Comparison of ENCODE assay signal across 8 mouse cellular contexts in genomic region chr19:8662337-8662736, GRCm38 (mm10). TPM values are rescaled to one million over a fixed set of nuclear protein-coding genes. Genes with fewer than 3 reads are reported as not detected.
A peak's percentile ranks its signal among the peaks of the same experiment; 100 is the strongest.
DNase-seq lines count a peak whose midpoint lies in the region; ATAC-seq and TF ChIP-seq lines count a peak whose summit lies in the region.

No protein-coding gene starts in this region.

- peak overlapping the region; percentile 81 for H3K4me2 ChIP-seq in forebrain, embryonic 14.5 days (ENCODE audit: low read length)
- H3K4me2 ChIP-seq in hindbrain, embryonic 15.5 days = peak overlapping the region; percentile 96

- WGBS in bone marrow, adult 2 months = 4% methylated on average over 11 of the region's 11 CpGs
- WGBS in forebrain, embryonic 14.5 days = 2% methylated on average over 11 of the region's 11 CpGs
- WGBS in hindbrain, embryonic 15.5 days = 4% methylated on average over 11 of the region's 11 CpGs

- H3K4me3 ChIP-seq in G1E (ENCODE audit: low read depth, low read length) = no peak overlapping the region
- peak overlapping the region; percentile 59 for H3K4me3 ChIP-seq in bone marrow, adult 2 months (replicated peaks; ENCODE audit: control insufficient read depth, low read depth, low read length)
- peak overlapping the region; percentile 35 for H3K4me3 ChIP-seq in forebrain, embryonic 14.5 days (ENCODE audit: low read depth, low read length)
- H3K4me3 ChIP-seq in hindbrain, embryonic 15.5 days = peak overlapping the region; percentile 49

- peak overlapping the region; percentile 68 for H3K9ac ChIP-seq in forebrain, embryonic 14.5 days (ENCODE audit: low read length)
- H3K9ac ChIP-seq in hindbrain, embryonic 15.5 days = peak overlapping the region; percentile 61

- ATAC-seq in G1E (ENCODE audit: extremely low read depth, insufficient number of reproducible peaks, low FRiP score, poor library complexity, severe bottlenecking) = no peak
- peak; percentile 60 for ATAC-seq in forebrain, embryonic 14.5 days
- ATAC-seq in hindbrain, embryonic 15.5 days (ENCODE audit: low FRiP score, low read depth) = peak; percentile 61

- no peaks in the 10 kb centered on the region for H3K27me3 ChIP-seq in G1E (ENCODE audit: insufficient read depth, low read length)
- H3K27me3 ChIP-seq in forebrain, embryonic 14.5 days (replicated peaks; ENCODE audit: control insufficient read depth, insufficient read depth, low read length) = no peaks in the 10 kb centered on the region
- H3K27me3 ChIP-seq in hindbrain, embryonic 15.5 days = no peaks in the 10 kb centered on the region

- H3K27ac ChIP-seq in bone marrow, adult 2 months (ENCODE audit: control insufficient read depth, insufficient read depth, low read depth, low read length, poor library complexity) = no peak overlapping the region
- H3K27ac ChIP-seq in forebrain, embryonic 14.5 days (ENCODE audit: low read depth, low read length) = no peak overlapping the region
- H3K27ac ChIP-seq in hindbrain, embryonic 15.5 days (replicated peaks) = peak overlapping the region; percentile 44; the same call in 1 of the 2 replicates

- peak; percentile 39 for DNase-seq in G1E (ENCODE audit: low spot score)
- peak; percentile 76 for DNase-seq in forebrain, embryonic 14.5 days (ENCODE audit: low spot score)
- DNase-seq in layer of hippocampus, postnatal 36 days = peak; percentile 77 to 78
- DNase-seq in lung, postnatal 10 days = peak; percentile 74
- peak; percentile 90 for DNase-seq in right cerebral cortex, adult 18-20 months
- no peak for DNase-seq in Muller cell, postnatal 12 days (ENCODE audit: inconsistent ontology term)

- H3K9me3 ChIP-seq in G1E (replicated peaks) = no peaks in the 10 kb centered on the region
- H3K9me3 ChIP-seq in forebrain, embryonic 14.5 days (replicated peaks; ENCODE audit: control insufficient read depth, low read length) = no peaks in the 10 kb centered on the region
- no peaks in the 10 kb centered on the region for H3K9me3 ChIP-seq in hindbrain, embryonic 15.5 days

- H3K36me3 ChIP-seq in G1E (replicated peaks) = no peaks in the 10 kb centered on the region
- H3K36me3 ChIP-seq in forebrain, embryonic 14.5 days (ENCODE audit: control insufficient read depth, insufficient read depth, low read length) = no peaks in the 10 kb centered on the region
- no peaks in the 10 kb centered on the region for H3K36me3 ChIP-seq in hindbrain, embryonic 15.5 days

- peak; percentile 36; the same call in 1 of the 2 replicates for TF ChIP-seq CTCF in G1E (IDR thresholded peaks at IDR 0.05; ENCODE audit: low read depth, low read length)
- TF ChIP-seq CTCF in bone marrow, adult 2 months (IDR thresholded peaks at IDR 0.05; ENCODE audit: control insufficient read depth, insufficient read depth, low read length) = peak; percentile 71

- TF ChIP-seq POLR2A in bone marrow, adult 2 months (IDR thresholded peaks at IDR 0.05; ENCODE audit: borderline replicate concordance, control insufficient read depth, low read depth, low read length) = no peak

- H3K4me1 ChIP-seq in G1E (ENCODE audit: insufficient read depth, low read depth, low read length) = peaks cover 83% of the 10 kb centered on the region
- H3K4me1 ChIP-seq in bone marrow, adult 2 months (ENCODE audit: control insufficient read depth, insufficient read depth, low read length) = peaks cover 1% of the 10 kb centered on the region; the same call in 1 of the 2 replicates
- H3K4me1 ChIP-seq in forebrain, embryonic 14.5 days (ENCODE audit: control insufficient read depth, insufficient read depth, low read length) = peaks cover 8% of the 10 kb centered on the region; the same call in 1 of the 2 replicates
- peaks cover 26% of the 10 kb centered on the region for H3K4me1 ChIP-seq in hindbrain, embryonic 15.5 days (replicated peaks)

RNA-seq across cellular contexts. Expression of gene Chrm1, which starts 1.3 kb away (rescaled TPM):
- total RNA-seq in G1E (2014; fragmentation: Nextera tagmentation) (not detected in 2 replicates), G1E (2017) (0.06 and 0.11 TPM in 2 replicates)
- 0.01 and 0.02 TPM in 2 replicates for polyA plus RNA-seq in G1E (2012)
- polyA plus RNA-seq in bone marrow, adult 2 months (2011; ENCODE audit: insufficient read depth, insufficient read length, low replicate concordance, missing spikeins) = 0.32 TPM in 1 of 2 replicates, not detected in the other
- polyA plus RNA-seq in forebrain, embryonic 14.5 days (2014; fragmentation: Nextera tagmentation; extraction: Ambion mirVana) = 1.7 and 3.1 TPM in 2 replicates
- polyA plus RNA-seq in hindbrain, embryonic 15.5 days (2015; fragmentation: Nextera tagmentation; extraction: Ambion mirVana) = 0.54 and 0.67 TPM in 2 replicates
- 100 to 1,000 TPM; 172 to 186 TPM for total RNA-seq in layer of hippocampus, postnatal 36 days (2021)

RNA-seq across cellular contexts. Expression of gene Slc22a6, which starts 44.5 kb away (rescaled TPM):
- total RNA-seq in G1E (2014; fragmentation: Nextera tagmentation) = not detected in 2 replicates
- 0.05 and 0.06 TPM in 2 replicates for total RNA-seq in G1E (2017)
- polyA plus RNA-seq in G1E (2012) = not detected in 2 replicates
- 0.75 TPM in 1 of 2 replicates, not detected in the other for polyA plus RNA-seq in bone marrow, adult 2 months (2011; ENCODE audit: insufficient read depth, insufficient read length, low replicate concordance, missing spikeins)
- polyA plus RNA-seq in forebrain, embryonic 14.5 days (2014; fragmentation: Nextera tagmentation; extraction: Ambion mirVana) = 4.7 and 7.4 TPM in 2 replicates
- polyA plus RNA-seq in hindbrain, embryonic 15.5 days (2015; fragmentation: Nextera tagmentation; extraction: Ambion mirVana) = 9.6 and 11.9 TPM in 2 replicates
- 1 to 10 TPM; 1.7 to 2.1 TPM for total RNA-seq in layer of hippocampus, postnatal 36 days (2021)
